Mouse (Mus musculus) hindbrain, postnatal 0 days (tissue): Measurements from ENCODE around the gene Farsa. TPM values are rescaled to one million over a fixed set of nuclear protein-coding genes. Genes with fewer than 3 reads are reported as not detected.
"Not testable (repeated sequence)": the region's sequence is repeated elsewhere in the genome, so short reads cannot be mapped to it uniquely, and the experiment has no call there.

Experiments
- ATAC-seq: fragments of 200-750 bp; cut with Nextera tagmentation; 2 replicates; pipeline ENCODE4 v1.8.0; 2017; ENCODE audit warnings: mild to moderate bottlenecking, moderate TSS enrichment, moderate library complexity
- DNase-seq: peaks from one replicate; pipeline ENCODE4 v3.0.0-alpha.2; 2015; ENCODE audit warnings: low spot score
- H3K27ac ChIP-seq: fragments of 300-500 bp; sonication (generic); 2 replicates; pipeline ENCODE4 v1.5.1; 2014; ENCODE audit warnings: mild to moderate bottlenecking
- H3K27me3 ChIP-seq: fragments of 300-500 bp; sonication (generic); 2 replicates; pipeline ENCODE4 v1.6.1; 2014; ENCODE audit warnings: low read length, mixed read lengths; ENCODE audit not compliant: insufficient read depth
- H3K36me3 ChIP-seq: fragments of 300-500 bp; sonication (generic); 2 replicates; pipeline ENCODE4 v1.6.1; 2014; ENCODE audit warnings: low read length, mixed read lengths; ENCODE audit not compliant: insufficient read depth
- H3K4me1 ChIP-seq: fragments of 300-500 bp; sonication (generic); 2 replicates; pipeline ENCODE4 v1.6.1; 2014; ENCODE audit warnings: antibody characterized with exemption, low read length, mixed read lengths; ENCODE audit not compliant: insufficient read depth
- H3K4me2 ChIP-seq: fragments of 300-500 bp; sonication (generic); 2 replicates; pipeline ENCODE4 v1.6.1; 2014; ENCODE audit warnings: low read depth, mild to moderate bottlenecking, low read length, moderate library complexity, mixed read lengths
- H3K4me3 ChIP-seq: fragments of 300-500 bp; sonication (generic); 2 replicates; pipeline ENCODE4 v1.5.1; 2014; ENCODE audit warnings: low read length
- H3K9ac ChIP-seq: fragments of 300-500 bp; sonication (generic); replicated peaks from 2 replicates; pipeline ENCODE4 v1.6.1; 2014; ENCODE audit warnings: mild to moderate bottlenecking, low read length, moderate library complexity, mixed read lengths
- H3K9me3 ChIP-seq: fragments of 300-500 bp; sonication (generic); 2 replicates; pipeline ENCODE4 v1.6.1; 2016; ENCODE audit warnings: low read length, mixed read lengths
- CTCF ChIP-seq: IDR thresholded peaks from 2 replicates; pipeline ENCODE4 v1.5.1; 2016; ENCODE audit warnings: antibody characterized with exemption, control low read depth, low read depth
- WGBS: fragments of 180-500 bp; shearing (Covaris S2); extraction: QIAGEN DNeasy Blood & Tissue Kit; methylation state at CpG from one replicate; pipeline ENCODE4 v1.1.7; 2014; 5-methylcytosine and 5-hydroxymethylcytosine counted together
- polyA plus RNA-seq: library from polyadenylated mRNA; unstranded; fragments of >200 nt; fragmentation: Nextera tagmentation; extraction: Ambion mirVana; gene quantifications from 2 replicates; pipeline ENCODE4 v1.2.1, GENCODE M21; 2015
- total RNA-seq: library from RNA; depleted of rRNA; stranded (reverse); fragments of >200 nt; gene quantifications from 2 replicates; pipeline ENCODE4 v1.2.3, GENCODE M21; 2014

Farsa gene
- total and polyA plus RNA-seq, 2 experiments from 2014 or later, result 86.1 to 89.8 TPM

DNA sequence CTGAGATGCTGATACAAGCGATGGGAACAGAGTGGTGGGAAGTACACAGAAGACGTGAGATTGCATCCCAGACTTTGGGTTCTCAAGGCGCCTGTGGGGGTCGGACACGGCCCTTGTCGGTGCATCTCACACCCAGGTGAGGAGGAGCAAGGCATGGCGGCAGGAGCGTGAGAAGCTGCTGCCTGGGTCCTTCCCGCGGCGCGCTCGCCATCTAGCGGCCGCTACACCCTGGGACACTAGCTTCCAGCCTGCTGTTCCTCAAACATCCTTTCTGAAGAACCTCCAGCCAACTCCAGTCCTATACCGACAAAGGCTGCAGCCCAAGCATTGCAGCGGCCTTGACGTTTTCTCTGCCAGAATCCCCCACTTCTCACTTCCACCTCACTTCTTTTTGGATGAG, 33.1 kb upstream of the Farsa start:
- TF ChIP-seq CTCF, result peak; percentile 93
- DNase-seq, result peak; percentile 91
- ATAC-seq, result peak; percentile 88
- peak overlapping the region; percentile 51 for H3K4me2 ChIP-seq
- no peaks in the 10 kb centered on the region for H3K4me1 ChIP-seq
- peak overlapping the region; percentile 18; the same call in 1 of the 2 replicates for H3K9ac ChIP-seq
- under 1% methylated on average over 18 of the region's 18 CpGs for WGBS
- H3K36me3 ChIP-seq, result no peaks in the 10 kb centered on the region
- H3K27me3 ChIP-seq, result no peaks in the 10 kb centered on the region
- peak overlapping the region; percentile 27 for H3K4me3 ChIP-seq
- H3K9me3 ChIP-seq, result no peaks in the 10 kb centered on the region
- H3K27ac ChIP-seq, result no peak overlapping the region

DNA sequence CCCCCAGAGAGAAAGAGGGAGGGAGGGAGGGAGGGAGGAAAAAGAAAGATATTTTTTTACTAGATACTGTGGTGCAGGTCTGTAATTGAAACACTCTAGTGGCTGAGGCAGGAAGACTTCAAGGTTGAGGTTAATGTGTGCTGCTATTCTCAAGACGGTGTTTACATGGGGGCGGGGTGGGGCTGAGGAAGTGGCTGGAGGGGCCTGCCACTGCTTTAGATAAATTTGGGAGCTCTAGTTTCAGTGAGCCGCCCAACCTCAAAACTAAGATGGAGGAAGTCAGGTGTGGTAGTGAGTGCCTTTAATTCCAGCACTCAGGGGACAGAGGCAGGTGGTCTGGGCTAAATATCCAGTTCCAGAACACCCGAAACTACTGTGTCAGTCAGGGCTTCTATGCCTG, 31.2 kb upstream of the Farsa start:
- no peak overlapping the region for H3K27ac ChIP-seq
- no peak overlapping the region for H3K9ac ChIP-seq
- TF ChIP-seq CTCF, result no peak
- no peak overlapping the region for H3K4me2 ChIP-seq
- no peaks in the 10 kb centered on the region for H3K4me1 ChIP-seq
- no peak overlapping the region for H3K4me3 ChIP-seq
- WGBS, result 79% methylated on average over 4 of the region's 4 CpGs
- ATAC-seq, result no peak
- H3K36me3 ChIP-seq, result no peaks in the 10 kb centered on the region
- no peaks in the 10 kb centered on the region for H3K27me3 ChIP-seq
- DNase-seq, result no peak
- H3K9me3 ChIP-seq, result no peaks in the 10 kb centered on the region

DNA sequence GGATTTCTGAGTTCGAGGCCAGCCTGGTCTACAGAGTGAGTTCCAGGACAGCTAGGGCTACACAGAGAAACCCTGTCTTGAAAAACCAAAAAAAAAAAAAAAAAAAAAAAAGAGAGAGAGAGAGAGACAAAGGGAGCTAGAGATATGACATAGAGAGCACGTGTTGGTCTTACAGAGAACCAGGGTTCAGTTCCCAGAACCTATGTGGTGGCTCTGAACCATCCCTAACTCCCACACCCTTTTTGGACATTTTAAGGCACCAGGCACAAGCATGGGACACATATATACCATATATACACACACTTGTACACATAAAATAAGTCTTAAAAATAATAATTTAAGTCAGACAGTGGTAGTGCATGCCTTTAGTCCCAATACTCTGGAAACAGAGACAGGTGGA, 30.3 kb upstream of the Farsa start:
- H3K4me3 ChIP-seq, H3K36me3 ChIP-seq, H3K27ac ChIP-seq, ATAC-seq, H3K9ac ChIP-seq, H3K27me3 ChIP-seq, H3K9me3 ChIP-seq, H3K4me1 ChIP-seq, H3K4me2 ChIP-seq, DNase-seq: not testable (repeated sequence)
- 91% methylated on average over 2 of the region's 2 CpGs for WGBS

DNA sequence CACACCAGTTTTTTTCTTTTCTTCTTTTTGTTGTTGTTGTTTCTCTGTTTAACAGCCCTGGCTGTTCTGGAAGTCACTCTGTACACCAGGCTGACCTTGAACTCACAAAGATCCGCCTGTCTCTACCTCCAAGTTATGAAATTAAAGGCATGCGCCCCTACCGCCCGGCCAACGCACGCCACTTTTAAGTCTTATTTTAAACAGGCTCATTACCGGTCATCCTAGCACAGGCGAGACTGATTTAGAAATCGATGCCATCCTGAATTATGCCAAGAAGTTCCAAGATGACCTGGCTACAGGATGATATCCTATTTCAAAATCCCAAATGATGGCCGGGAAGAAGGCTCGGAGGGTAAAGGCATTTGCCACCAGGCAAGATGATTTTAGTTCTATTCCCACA, 25.3 kb upstream of the Farsa start, which contains the start of gene Gadd45gip1:
Gene Gadd45gip1 (plus strand): TSS at position 33 of the 400 bp plus-strand sequence.
- no peaks in the 10 kb centered on the region for H3K27me3 ChIP-seq
- 0 out of 2 replicates have a peak, but pooled peaks cover 12% of the 10 kb centered on the region for H3K4me1 ChIP-seq
- peak within 1 kb of the TSS; percentile 98 for H3K27ac ChIP-seq
- no peak for ATAC-seq
- H3K4me3 ChIP-seq, result peak within 1 kb of the TSS; percentile 93
- 82% methylated on average over 11 of the region's 11 CpGs for WGBS
- H3K9ac ChIP-seq, result peak within 1 kb of the TSS; percentile 95
- H3K36me3 ChIP-seq, result peaks cover 9% of the 10 kb centered on the region; the same call in 1 of the 2 replicates
- DNase-seq, result no peak
- H3K9me3 ChIP-seq, result no peaks in the 10 kb centered on the region
- no peak for TF ChIP-seq CTCF
- H3K4me2 ChIP-seq, result peak within 1 kb of the TSS; percentile 81

DNA sequence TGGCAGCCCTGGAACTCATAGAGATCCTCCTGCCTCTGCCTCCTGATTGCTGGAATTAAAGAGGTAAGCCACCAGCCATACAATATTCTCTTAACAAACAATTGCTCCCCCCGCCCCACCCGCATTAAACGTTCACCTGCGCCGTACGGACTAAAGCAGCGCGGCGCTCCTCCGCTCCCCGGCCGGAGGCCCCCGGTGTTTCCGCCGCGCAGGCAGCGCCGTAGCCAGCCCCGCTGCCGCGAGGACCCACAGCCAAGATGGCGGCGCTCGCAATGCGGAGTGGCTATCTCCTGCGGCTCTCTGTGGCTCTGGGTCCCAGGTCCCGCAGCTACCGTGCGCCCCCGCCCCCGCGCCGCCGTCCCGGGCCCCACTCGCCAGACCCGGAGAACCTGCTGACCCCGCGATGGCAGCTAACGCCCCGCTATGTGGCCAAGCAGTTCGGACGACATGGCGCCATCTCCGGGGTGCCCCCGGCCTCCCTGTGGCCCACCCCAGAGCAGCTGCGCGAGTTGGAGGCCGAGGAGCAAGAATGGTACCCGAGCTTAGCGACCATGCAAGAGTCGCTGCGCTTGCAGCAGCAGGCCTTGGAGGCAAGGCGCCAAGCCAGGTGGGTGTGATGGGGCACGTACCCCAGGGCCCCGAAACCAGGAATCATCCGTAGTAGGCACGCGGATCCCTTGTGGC, 24.6 kb upstream of the Farsa start:
- no peaks in the 10 kb centered on the region for H3K9me3 ChIP-seq
- 0 out of 2 replicates have a peak, but pooled peaks cover 12% of the 10 kb centered on the region for H3K4me1 ChIP-seq
- WGBS, result 1% methylated on average over 59 of the region's 59 CpGs
- H3K4me3 ChIP-seq, result peak overlapping the region; percentile 93
- DNase-seq (peak; percentile 85), ATAC-seq (peak; percentile 77)
- no peaks in the 10 kb centered on the region for H3K27me3 ChIP-seq
- peak overlapping the region; percentile 81 for H3K4me2 ChIP-seq
- peak overlapping the region; percentile 95 for H3K9ac ChIP-seq
- H3K36me3 ChIP-seq, result peaks cover 16% of the 10 kb centered on the region
- no peak for TF ChIP-seq CTCF
- H3K27ac ChIP-seq, result peak overlapping the region; percentile 98

GRCm38 (mm10) chr8:84832759-84833742, 23.7 kb upstream of the Farsa start:
- DNase-seq, result no peak
- peak overlapping the region; percentile 98 for H3K27ac ChIP-seq
- 70% methylated on average over 10 of the region's 10 CpGs for WGBS
- H3K4me1 ChIP-seq, result 0 out of 2 replicates have a peak, but pooled peaks cover 12% of the 10 kb centered on the region
- H3K36me3 ChIP-seq, result peaks cover 24% of the 10 kb centered on the region
- ATAC-seq, result no peak
- H3K9ac ChIP-seq, result peak overlapping the region; percentile 95
- H3K9me3 ChIP-seq, result no peaks in the 10 kb centered on the region
- H3K27me3 ChIP-seq, result no peaks in the 10 kb centered on the region
- TF ChIP-seq CTCF, result peak; percentile 17; the same call in 1 of the 2 replicates
- peak overlapping the region; percentile 93 for H3K4me3 ChIP-seq
- H3K4me2 ChIP-seq, result peak overlapping the region; percentile 81
